Mouse (Mus musculus): ENCODE data around the gene Epb41l2. TPM values are rescaled to one million over a fixed set of nuclear protein-coding genes. Genes with fewer than 3 reads are reported as not detected.

The Epb41l2 gene
- total RNA-seq, 2 experiments from 2014 or later, result 69.9 to 72.5 TPM

DNA sequence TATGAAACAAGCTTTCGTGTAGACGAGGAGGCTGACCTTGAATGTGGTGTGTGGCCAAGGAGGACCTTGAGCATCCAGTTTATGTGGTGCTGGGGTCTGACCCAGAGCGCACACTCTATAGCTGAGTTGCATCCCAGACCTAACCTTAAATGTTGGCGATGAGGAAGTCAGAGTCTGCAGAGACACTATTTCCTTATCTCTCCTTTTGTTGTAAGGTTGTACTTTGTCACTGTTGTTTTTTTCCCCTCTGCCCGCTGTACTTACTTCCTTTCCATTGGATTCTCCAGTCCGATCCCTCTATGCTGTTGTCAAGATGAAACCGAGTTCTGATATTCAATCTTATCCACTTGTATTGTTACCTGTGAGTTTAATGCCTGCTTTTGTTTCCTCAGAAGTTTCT is 5.6 kb downstream of the Epb41l2 start:
- no peak for DNase-seq (ENCODE audit: low spot score in 2 of 2)

DNA sequence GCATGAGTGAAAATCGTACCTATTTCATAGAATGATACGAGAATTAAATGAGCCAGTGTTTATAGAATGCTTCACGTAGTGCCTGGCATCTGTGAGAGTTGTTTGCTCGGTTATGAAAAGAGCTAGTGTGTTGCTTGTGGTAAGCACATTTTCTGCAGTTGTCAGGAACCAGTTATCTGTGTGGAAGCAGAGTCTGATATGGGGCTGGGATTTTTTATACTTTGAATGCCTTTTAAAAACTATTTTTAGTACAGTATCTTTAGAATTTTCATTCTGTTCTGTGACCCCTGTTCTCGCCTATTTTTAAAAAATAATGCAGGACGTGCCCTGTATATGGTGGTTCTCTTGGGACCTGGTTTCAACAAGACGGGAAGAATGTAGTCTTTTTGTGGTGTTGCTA is 6.1 kb downstream of the Epb41l2 start:
- DNase-seq (ENCODE audit: low spot score in 2 of 2), result no peak

DNA sequence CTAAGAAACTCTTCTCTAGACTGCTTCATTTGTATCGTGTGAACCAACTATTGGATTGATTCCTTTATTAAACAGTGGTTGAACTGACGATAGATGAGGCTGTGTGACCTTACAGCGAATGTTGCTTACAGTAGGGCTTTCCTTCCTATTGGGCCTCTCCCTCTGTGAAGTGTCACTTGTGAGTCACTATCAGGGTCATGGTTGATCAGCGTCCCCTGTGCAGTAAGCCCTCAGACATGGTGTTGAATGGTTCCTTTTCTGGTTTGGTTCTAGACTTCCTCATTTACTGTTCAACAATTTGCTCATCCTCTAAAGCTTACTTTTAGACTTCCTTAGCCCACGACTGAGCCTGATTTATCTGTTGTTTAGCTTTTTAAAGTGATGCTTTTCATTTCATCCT is 7.1 kb downstream of the Epb41l2 start:
- no peak for DNase-seq (ENCODE audit: low spot score in 2 of 2)

DNA sequence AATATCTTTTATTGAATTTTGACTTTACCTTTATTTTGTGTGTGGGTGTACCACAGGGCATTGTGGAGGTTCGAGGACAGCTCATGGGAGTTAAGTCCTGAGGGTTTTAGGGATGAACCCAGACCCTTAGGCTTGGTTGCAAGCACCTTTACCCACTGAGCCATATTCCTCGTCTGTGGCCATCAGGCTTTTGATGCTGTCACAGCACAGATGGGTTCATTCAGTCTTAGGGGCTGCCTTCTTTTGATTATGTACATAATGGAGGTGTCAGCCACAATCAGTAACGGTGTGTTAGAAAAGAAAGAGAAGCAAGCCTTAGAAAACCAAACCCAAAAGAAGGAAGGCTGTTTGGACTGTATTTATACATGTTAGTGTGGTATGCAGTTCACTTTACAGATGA is 9.3 kb downstream of the Epb41l2 start:
- DNase-seq (ENCODE audit: low spot score in 2 of 2), result no peak

DNA sequence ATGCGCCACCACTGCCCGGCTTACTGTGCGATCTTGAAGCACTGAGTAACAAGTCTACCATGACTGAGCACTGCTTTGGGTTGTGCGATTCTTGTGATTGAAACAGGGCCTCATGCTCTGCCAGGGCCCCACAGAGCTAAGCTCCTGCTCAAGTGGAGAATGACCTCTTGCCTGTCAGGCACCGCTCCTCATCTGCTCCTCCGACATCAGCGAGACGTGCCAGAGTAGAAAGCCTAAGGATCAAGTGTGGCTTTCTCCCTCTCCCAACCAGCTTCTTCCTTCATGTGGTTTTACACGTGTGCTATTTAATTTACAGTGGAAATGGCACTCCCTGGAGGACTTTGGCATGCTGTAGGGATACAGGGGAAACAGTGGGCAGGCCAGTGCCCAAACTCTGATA is 10.1 kb downstream of the Epb41l2 start:
- DNase-seq (ENCODE audit: low spot score in 2 of 2), result no peak

DNA sequence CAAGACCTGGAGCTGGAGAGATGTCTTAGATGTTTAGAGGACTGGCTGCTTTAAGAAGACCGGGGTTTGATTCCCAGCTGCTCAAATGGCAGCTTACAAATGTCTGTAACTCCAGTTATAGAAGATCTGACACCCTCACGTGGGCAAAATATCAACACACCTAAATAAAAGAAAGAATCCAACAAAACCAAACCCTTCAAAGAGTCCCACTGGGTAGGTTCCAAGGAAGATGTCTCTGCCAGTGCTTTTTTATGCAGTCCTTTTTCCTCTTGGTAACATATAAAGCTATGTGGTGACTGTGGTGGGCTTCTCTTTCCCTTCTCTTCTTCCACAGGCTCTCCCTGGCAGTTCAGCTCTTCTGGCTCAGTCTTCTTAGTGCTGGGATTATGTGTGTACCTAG is 11.7 kb downstream of the Epb41l2 start:
- DNase-seq (ENCODE audit: low spot score in 2 of 2), result no peak

DNA sequence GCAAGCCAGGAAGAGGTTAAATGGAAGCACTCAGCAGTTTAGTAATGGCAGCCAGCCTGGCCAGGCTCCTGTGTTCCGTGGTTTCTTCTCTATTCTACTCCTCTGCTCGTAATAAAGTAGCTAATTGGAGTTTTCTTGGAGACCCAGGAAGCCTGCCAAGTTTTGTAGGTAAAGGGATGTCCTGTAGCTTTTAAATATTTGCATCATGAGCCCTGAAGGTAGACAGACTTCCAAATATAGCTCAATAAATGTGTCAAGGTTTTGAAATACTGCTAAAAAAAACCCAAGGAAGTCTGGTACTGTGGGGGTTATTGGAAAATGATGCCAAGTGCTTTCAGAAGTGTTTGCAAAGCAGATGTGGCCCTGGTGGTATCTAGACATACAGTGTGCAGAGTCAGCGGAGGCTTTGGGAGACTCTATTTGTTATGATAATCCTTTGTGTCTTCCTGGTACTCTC is 12.3 kb downstream of the Epb41l2 start:
- no peak for DNase-seq (ENCODE audit: low spot score in 2 of 2)

DNA sequence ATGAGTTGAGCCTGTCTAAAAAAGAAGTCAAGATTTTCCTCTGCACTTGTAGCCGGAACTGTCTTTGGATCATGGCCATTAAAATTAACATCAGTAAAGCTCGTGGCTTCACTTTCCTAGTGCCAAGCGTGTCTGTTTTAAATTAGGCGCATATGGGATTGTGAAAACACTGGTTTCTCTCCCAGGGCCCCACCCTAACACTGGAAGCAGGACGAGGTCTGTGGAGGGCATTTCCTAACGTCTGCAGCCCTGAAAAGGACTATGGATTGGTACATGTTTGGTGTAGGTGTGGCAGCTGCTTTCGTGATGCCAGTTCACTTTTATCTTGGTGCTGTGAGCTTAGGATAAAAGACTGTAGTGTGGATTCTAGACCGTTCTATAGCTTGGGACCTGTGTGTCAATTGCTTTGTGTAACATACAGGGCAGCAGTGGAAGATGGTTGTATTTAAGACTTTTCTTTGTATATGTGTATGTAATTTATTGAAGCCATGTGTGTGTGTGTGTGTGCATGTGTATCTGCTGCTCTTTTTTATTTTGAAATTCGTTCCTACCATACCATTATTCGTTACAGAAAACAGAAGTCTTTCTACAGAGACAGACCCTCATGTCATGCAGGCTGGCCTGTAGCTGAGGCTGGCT is 13.0 kb downstream of the Epb41l2 start:
- no peak for DNase-seq (ENCODE audit: low spot score in 2 of 2)

DNA sequence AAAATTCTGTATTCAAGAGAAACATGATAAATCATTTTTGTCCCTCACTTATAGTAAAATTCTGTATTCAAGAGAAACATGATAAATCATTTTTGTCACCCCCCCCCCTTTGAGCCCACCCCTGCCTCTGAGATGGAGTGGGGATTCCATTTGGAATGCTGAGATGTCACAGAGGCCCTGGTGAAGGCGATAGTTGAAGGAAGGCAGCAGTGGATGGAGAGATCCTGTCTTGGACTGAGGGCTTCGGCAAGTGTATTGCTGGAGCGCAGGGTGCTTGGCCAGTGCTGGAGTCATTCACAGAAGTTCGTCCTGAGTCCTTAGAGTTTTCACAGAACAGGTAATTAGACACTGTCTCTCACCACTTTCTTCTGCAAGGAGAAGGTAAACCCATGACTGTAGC is 15.4 kb downstream of the Epb41l2 start:
- no peak for DNase-seq (ENCODE audit: low spot score in 2 of 2)

DNA sequence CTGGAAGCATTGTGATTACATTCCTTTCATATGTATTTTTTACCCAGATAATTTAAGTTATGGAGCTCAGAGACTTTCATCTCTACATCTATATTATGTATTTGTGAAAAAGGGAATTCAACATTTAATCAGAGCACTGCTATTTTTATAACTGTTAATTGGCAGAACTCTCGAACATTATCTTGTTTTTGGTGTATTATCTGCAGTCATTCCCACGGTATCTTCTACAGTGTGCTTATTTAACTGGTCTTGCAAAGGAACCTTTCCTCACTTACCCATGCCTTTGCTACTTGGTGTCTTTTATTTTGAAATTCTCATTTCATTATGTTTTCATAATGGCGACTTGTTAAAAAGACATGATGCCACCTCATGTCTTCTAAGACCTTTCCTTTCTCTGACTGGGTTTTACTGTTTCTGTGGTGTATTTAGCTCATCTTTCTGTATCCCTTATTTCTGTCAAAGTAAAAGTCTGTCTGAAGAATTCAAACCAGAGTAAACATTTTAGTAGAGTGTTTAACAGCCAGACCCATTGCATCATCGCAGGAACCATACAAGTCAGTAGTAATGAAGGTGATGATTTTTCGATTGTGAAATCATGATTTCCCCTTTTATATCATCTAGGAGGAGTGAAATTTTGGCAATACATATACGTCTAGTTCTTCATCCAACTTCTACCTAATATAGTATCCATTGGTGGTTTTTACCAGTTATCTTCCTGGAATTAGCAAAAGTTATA is 21.3 kb downstream of the Epb41l2 start:
- no peak for DNase-seq (ENCODE audit: low spot score in 2 of 2)

DNA sequence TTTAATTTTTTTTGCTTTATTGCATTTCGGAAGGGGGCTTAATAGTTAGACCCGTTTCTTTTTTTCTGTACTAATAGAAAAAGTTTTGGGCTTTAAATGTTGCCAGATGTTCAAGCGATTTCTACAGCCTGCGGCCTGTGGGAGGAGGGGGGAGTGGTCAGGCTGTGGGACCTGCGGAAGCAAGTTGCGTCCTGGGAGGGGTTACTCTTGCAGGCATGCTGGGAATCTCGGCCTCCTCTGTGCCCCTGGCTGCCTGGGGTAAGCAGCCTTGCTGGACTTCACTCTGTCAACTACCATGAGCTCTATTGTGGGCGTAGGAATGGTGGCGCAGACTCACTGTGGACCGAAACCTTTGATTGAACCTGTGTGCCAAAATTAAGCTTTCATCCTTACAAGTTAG is 22.4 kb downstream of the Epb41l2 start:
- no peak for DNase-seq (ENCODE audit: low spot score in 2 of 2)

DNA sequence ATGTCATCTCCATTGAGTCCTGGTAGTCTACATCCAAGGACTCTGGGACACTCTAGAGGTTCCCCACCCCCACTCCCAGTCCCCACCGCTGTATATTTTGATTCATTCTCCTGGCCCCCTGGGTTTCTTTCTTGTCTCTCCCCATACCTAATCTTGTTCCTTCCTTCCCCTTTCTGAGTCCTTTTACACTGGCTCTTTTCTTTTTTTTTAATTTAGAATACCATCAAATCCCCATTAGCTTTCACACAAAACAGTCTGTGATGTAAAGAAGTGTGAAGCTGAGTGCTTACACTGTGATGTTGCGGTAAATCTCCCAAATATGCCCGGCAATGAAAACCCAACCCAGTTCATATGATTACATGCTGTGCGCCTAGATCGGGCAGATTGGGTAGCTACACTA is 23.6 kb downstream of the Epb41l2 start:
- DNase-seq (ENCODE audit: low spot score in 2 of 2), result no peak

DNA sequence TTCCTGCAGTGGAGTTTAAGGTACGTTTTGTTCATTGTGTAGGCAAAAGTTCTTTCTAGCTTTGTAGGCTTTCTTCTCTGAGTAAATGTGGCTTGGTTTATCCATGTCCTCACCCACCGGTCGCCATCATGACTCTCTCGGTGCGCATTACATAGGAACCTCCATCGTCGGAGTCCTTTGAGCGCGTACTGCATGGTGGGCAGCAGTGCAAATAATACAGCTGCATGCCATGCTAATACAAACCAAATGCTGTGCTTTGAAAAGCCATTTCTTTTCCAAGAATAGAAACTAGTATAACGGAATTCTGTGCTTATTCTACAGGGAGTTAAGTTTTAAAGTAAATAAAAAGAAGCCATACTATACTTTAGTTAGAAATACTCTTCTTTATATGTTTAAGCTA is 24.8 kb downstream of the Epb41l2 start:
- DNase-seq (ENCODE audit: low spot score in 2 of 2), result no peak

DNA sequence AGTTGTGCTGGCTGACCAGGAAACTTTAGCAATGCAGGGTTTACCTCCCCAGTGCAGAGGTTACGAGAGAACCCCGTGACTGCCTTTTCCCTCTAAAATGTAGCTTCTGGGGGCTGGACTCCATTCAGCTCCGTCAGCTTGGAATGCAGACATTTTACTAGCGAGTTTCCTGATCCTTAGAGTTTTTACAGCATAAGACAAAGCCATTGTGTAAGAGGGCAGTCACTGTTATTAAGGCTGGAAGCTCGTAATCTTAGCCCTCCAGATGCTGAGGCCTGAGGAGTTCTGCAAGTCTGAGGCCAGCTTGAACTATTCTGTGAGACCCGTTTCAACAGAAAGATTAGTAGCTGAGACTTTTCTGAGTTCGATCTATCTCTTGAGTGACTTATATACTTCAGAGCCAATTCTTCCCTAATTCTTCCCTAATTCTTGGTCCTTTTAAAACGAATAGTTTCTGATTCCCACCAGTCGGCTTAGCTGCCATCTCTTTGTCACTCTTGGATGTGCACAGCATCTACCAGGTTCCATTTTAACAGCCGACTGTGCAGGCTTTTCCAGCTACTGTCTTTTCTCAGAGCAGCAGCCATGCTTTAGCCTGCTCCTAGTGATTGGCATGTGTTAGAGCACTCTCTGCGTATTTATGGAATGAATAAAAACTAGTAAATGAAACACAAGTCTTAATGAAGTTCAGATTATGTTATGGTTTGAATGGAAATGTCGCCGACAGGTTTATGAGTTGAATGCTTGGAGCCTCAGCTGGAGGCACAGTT is 26.4 kb downstream of the Epb41l2 start:
- no peak for DNase-seq (ENCODE audit: low spot score in 2 of 2)

DNA sequence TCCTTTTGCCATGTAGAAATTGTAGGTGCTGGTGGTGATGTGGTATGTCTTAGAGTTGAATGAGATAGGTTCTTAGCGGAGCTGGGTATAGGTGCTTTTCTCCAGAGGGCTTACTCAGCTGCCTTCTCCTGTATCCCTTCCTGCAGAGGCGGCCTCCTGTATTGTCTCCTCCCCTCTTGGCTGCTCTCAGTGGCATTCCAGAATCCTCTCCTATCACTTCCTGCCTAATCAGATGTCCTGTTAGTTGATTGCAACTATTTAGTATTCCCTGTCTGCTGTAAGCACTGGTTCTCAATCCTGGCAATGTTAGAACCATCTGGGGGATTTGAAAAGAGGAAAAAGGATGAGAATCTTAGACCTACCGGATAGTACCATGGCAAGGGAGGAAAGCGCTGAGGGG is 27.3 kb downstream of the Epb41l2 start:
- no peak for DNase-seq (ENCODE audit: low spot score in 2 of 2)

DNA sequence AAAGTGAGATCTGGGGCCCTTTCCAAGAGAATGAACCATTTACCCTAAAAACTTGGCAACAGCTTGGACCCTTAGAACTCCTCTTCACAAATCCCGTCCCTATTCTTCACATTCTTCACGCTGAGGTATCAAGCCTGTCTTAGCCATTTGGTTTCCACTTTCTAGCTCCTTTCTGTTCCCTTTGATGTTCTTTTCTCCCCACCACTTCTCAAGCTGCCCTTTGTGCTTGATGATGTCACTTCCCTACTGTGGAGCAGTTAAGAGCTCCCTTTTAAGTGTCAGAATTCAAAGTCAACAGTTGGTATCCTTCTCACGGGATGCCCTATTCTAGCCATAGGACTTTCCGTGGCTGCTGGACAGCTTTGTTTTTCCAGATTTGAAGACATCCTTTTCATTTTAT is 27.7 kb downstream of the Epb41l2 start:
- no peak for DNase-seq (ENCODE audit: low spot score in 2 of 2)

DNA sequence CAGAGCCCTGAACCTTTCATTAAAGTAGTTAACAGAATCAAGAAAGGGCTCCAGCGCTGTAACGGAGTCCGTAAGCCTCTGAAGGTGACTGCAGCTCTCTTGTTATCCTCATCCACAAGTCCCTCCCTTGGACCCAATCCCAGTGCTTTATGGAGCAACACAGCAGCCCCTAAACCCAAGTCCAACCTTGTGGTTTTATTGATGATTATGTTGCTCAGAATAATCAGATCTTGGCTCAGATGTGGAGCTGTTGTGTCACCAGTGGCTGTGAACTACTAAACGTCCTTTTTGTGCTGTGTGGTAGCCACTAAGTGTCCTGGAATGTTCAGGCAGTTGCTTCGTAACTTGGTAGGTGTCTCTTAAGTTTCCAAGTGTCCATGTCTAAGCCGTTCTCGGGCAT is 33.2 kb downstream of the Epb41l2 start:
- no peak for DNase-seq (ENCODE audit: low spot score in 2 of 2)

DNA sequence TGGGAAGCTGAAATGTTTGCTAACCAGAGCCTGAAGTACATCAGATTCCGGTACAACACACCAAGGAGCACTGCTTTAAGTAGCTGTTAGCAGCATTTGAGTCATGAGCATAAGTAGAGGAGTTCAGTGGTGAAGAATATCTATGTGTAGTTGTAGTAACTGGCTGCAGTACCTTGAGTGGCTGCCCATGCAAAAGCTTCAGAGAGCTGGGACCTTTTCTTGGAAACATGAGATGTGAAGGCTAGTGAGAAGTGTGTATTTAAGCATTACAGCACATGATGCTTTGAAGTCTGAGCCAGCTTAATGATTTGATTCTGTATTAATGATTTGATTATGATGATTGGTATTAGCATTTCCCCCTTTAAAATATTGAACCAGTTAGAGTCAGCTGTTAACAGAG is 34.1 kb downstream of the Epb41l2 start:
- DNase-seq (ENCODE audit: low spot score in 2 of 2), result no peak

DNA sequence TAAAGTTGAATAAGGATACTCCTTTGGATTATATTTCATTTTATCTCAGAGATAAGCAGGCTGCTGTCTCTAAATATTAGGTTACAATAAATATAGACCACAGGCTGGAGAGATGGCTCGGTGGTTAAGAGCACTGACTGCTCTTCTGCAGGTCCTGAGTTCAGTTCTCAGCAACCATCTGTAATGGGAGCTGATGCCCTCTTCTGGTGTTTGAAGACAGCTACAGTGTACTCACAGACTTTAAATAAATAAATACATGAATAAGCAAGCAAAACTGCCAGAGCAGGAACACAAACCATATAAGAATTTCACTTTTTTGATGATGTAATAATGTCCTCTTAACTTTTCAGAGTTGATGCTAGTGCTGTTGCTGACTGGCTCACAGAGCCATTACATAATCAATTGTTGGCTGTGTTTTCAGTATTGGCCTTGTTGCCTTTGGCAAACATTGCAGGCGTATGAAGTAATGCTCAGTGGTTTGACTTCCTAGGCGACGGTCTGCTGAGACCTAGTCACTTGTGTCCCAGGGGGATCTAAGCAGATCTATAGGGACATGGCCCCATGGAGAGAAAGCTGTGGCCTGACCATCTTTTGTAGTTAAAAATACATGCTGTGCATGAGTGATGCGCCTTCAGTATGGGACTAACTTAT is 35.8 kb downstream of the Epb41l2 start:
- DNase-seq (ENCODE audit: low spot score in 2 of 2), result no peak

DNA sequence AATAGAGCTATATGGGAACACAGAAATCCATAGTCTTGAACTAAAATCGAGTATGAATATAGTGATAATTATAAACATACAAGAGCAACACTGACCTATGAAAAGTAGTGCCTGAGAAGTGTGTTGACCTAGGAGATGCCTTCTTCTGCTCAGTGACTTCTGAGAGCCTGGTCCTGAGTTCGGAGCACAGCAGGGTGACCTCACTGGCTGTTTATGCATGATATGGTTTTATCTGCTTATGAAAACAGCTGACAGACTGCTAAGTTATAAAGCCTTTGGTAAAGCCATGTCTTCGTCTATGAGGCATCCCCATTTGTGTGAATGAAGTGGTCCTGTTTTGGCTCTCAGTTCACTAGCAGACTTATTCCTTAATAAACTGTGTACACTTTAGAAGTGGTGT is 37.3 kb downstream of the Epb41l2 start:
- no peak for DNase-seq (ENCODE audit: low spot score in 2 of 2)

DNA sequence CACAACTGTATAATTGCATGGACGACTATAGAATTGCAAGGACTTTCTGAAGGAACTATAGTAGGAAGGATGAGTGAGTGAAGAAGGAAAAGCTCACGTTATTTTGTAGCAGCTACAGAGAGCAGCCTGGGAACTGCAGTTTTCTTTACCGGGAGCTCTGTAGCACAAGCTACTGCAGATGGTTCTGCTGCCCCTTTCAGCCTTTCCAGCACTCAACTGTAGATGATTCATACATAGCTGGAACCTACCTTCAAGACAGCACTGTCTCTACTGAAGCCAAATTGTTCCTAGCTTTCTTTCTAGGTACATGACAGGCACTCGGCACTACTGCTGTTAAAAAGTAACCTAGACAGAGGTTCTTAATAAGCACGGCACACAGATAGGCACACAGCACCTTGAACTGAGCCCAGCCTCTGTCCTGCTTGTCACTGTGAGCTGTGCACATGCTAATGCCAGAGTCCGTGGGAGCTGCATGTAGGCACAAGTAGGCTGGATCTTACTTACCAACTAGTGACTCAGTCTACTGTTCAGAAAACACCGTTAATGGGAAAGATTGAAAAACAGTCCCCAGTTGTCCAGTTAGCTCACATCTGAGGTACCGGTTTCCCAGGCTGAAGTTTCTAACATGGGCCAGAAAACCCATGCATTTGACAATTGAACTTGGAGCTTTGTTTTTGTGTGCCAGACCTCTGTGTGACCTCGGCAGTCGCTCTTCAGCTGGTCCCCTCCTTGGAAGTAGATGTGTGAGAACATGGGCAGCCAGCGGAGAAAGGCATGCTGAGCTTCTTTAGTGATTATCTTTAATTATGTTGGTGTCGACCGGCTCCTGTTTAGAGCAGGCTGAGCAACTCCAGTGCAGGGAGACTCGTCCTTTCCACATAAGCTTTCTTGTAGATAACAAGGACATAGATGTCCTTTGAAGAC is 38.4 kb downstream of the Epb41l2 start:
- no peak for DNase-seq (ENCODE audit: low spot score in 2 of 2)

All from layer of hippocampus, adult 18-20 months (tissue).